Mouse (Mus musculus): ENCODE results near the gene Prph2.

- no peak for TF ChIP-seq CTCF (IDR thresholded peaks at IDR 0.05; ENCODE audit: low read depth, low read length)
- no peak for TF ChIP-seq POLR2A (IDR thresholded peaks at IDR 0.05; ENCODE audit: extremely low read depth, insufficient read depth, low read length)
Observed at GRCm38 (mm10) chr17:46890843-46891594, 19.2 kb upstream of the Prph2 start.
